Mouse (Mus musculus) left cerebral cortex, postnatal 14 days (tissue): ENCODE results near the gene Psg29. TPM values are rescaled to one million over a fixed set of nuclear protein-coding genes. Genes with fewer than 3 reads are reported as not detected.

Experiments used
- DNase-seq, 2 experiments: peaks; one replicate each; pipeline ENCODE4 v3.0.0; 2021 to 2022; ENCODE audit warnings: low spot score in 2 of 2, mixed read lengths in 1 of 2
- intact Hi-C: fragments of 180-260 bp; cut with DNase I; formaldehyde crosslinking; loops from one replicate; pipeline ENCODE4 v1.15.1; 2025
- long read RNA-seq, 2 experiments: library from polyadenylated mRNA; stranded (forward); transcript quantifications; one replicate each; pipeline ENCODE4 v2.0.0; 2021
- total RNA-seq, 2 experiments: library from RNA; stranded (reverse); gene quantifications; 2 replicates each; pipeline ENCODE4 v1.2.3; 2021

The Psg29 gene
- total RNA-seq = not detected
- long read RNA-seq, experiment 1 = 0 reads
- long read RNA-seq, experiment 2 = 0 reads

GRCm38 (mm10) chr7:17203177-17203576 lies at the start of gene Psg29:
Gene Psg29 (plus strand): TSS chr7:17203477.
- no peak for DNase-seq
- intact Hi-C loops = no loop called here

- intact Hi-C loops = no loop called here
- DNase-seq = peak in 1 of 2 experiments; percentile 3
Measured at GRCm38 (mm10) chr7:17155634-17156033, 47.6 kb upstream of the Psg29 start.

GRCm38 (mm10) chr7:17156885-17157677 lies 46.2 kb upstream of the Psg29 start:
- intact Hi-C loops = no loop called here
- no peak for DNase-seq

GRCm38 (mm10) chr7:17159011-17159410 lies 44.3 kb upstream of the Psg29 start:
- DNase-seq = no peak
- intact Hi-C loops = no loop called here

- DNase-seq = no peak
- intact Hi-C loops = no loop called here
Measured at GRCm38 (mm10) chr7:17171827-17172226, 31.4 kb upstream of the Psg29 start.

DNA sequence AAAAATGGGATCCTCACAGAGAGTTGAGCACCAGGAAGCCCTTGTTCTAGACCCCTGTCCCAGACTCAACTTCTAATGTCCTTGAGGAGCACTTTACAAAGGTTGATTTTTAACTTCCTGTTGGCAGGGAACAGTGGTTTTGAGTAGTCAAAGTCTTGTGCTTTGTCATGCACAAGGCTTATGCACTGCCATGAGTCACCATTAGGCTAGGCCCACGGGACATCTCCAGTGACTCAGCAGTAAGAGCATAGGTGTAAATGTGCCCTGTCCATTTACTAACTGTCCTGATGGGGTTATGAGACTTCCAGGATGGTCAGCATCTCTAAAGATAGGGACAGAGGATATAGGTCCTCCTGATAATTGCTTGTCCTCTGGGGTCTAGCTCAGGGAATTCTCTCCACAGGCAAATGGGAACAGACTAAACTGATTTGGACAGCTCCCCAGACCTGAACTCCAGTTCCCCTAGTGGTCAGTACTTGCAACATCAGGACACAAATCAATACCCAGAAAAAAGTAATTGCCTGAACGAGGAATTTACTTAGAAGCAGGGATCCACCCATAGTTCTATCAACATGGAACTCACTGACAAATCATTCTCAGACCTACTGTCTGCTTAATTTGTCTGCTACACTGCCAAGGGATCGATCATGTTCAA lies 2.4 kb downstream of the Psg29 start:
- intact Hi-C loops = no loop called here

More for the DNA sequence above, 2.4 kb downstream of the Psg29 start:
- no peak for DNase-seq

Other genes with a start within 250 kb of the Psg29 start
- 10 to 100 TPM; 85.4 to 91.6 TPM for gene Pnmal1, start 243.8 kb upstream of the Psg29 start, total RNA-seq
- gene Gm42372, start 220.4 kb upstream of the Psg29 start, total RNA-seq = 10 to 100 TPM; 59.2 to 61.7 TPM
- 1 to 10 TPM; 3.0 TPM for gene Ccdc8, start 210.8 kb upstream of the Psg29 start, total RNA-seq
- 100 to 1,000 TPM; 182 to 185 TPM for gene Ppp5c, start 175.6 kb upstream of the Psg29 start, total RNA-seq
- gene Hif3a, start 141.1 kb upstream of the Psg29 start, total RNA-seq = 10 to 100 TPM in 1 of 2 experiments, 1 to 10 TPM in 1; 8.3 to 16.0 TPM
- 1 to 10 TPM; 3.8 to 4.2 TPM for gene Psg16, start 129.4 kb upstream of the Psg29 start, total RNA-seq
- not detected for gene Ceacam3, start 53.2 kb upstream of the Psg29 start, total RNA-seq